In the genomic region with DNA sequence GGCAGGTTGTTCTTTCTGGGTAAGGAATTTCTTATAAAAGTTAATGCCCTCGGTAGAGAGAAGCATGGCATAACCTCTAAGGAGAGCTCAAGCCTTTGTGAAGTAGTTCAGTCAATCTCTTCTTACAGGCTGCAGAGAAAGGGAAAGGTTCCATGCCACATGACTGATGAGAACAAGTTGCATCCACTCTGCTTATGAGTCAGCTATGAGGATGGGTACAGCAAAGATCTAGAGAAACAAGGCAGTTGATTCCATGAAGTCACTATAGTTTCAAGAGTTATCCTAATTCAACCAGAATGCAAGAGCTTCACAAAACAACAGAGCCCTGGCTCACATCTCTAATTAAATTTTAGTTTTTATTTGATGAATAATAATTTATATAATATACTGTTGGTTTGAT, we compare ENCODE assay signal across 19 mouse cellular contexts.
"Had no signal": no experiment of that assay in that cellular context is flagged by ENCODE, and none has a peak within 500 bp of the region (broad histone marks: within the 10 kb centered on the region; RNA-seq: fewer than 3 reads in every experiment).

No protein-coding gene starts in this region.

- H3K9me3 ChIP-seq: midbrain, embryonic 10.5 days; midbrain, embryonic 12.5 days; neural tube, embryonic 13.5 days; neural tube, embryonic 15.5 days had no signal

- H3K36me3 ChIP-seq: midbrain, embryonic 10.5 days; midbrain, embryonic 12.5 days; neural tube, embryonic 13.5 days; neural tube, embryonic 15.5 days had no signal

- ATAC-seq: midbrain, embryonic 16.5 days had no signal

- H3K4me3 ChIP-seq: midbrain, embryonic 10.5 days; midbrain, embryonic 12.5 days; myocyte; neural tube, embryonic 13.5 days; neural tube, embryonic 15.5 days had no signal

- H3K4me2 ChIP-seq: lung, embryonic 14.5 days; midbrain, embryonic 12.5 days; neural tube, embryonic 13.5 days; neural tube, embryonic 15.5 days had no signal

- H3K9ac ChIP-seq: lung, embryonic 14.5 days; midbrain, embryonic 12.5 days; neural tube, embryonic 13.5 days; neural tube, embryonic 15.5 days had no signal

- H3K27me3 ChIP-seq: midbrain, embryonic 12.5 days; neural tube, embryonic 13.5 days; neural tube, embryonic 15.5 days had no signal

- H3K4me1 ChIP-seq: midbrain, embryonic 10.5 days; midbrain, embryonic 12.5 days; neural tube, embryonic 13.5 days; neural tube, embryonic 15.5 days had no signal

- DNase-seq: lung, adult 18-20 months; lung, embryonic 14.5 days; lung, postnatal 10 days; lung, postnatal 4 days; midbrain, embryonic 14.5 days; retina, postnatal 1 day; right cerebral cortex, adult 18-20 months; right cerebral cortex, postnatal 25 days; right cerebral cortex, postnatal 4 days; spleen, adult 18-20 months; thymus, adult 18-20 months; thymus, postnatal 14 days; thymus, postnatal 36 days had no signal

- H3K27ac ChIP-seq: midbrain, embryonic 10.5 days; midbrain, embryonic 12.5 days; neural tube, embryonic 13.5 days; neural tube, embryonic 15.5 days had no signal
